Mouse (Mus musculus) urinary bladder, adult 18-20 months (tissue): ENCODE results near the gene Galnt6.
A peak's percentile ranks its signal among the peaks of the same experiment; 100 is the strongest.

Experiments used
- DNase-seq, 2 experiments: peaks; one replicate each; pipeline ENCODE4 v3.0.0; 2022; ENCODE audit warnings: low spot score in 2 of 2, mixed read lengths in 2 of 2

Galnt6 gene

GRCm38 (mm10) chr15:100685255-100685654, 43.9 kb downstream of the Galnt6 start:
- no peak for DNase-seq

GRCm38 (mm10) chr15:100684450-100684849, 44.7 kb downstream of the Galnt6 start:
- no peak for DNase-seq

GRCm38 (mm10) chr15:100683041-100683440, 46.1 kb downstream of the Galnt6 start:
- DNase-seq, result peak; percentile 54 to 58

- no peak for DNase-seq
Measured at GRCm38 (mm10) chr15:100681770-100682169, 47.4 kb downstream of the Galnt6 start.

GRCm38 (mm10) chr15:100680381-100680780, 48.8 kb downstream of the Galnt6 start:
- no peak for DNase-seq

- DNase-seq, result no peak
Measured at GRCm38 (mm10) chr15:100679005-100679404, 50.2 kb downstream of the Galnt6 start.

GRCm38 (mm10) chr15:100678581-100678980, 50.6 kb downstream of the Galnt6 start:
- DNase-seq, result no peak

GRCm38 (mm10) chr15:100677675-100678074, 51.5 kb downstream of the Galnt6 start:
- no peak for DNase-seq

GRCm38 (mm10) chr15:100676521-100676920, 52.7 kb downstream of the Galnt6 start:
- DNase-seq, result no peak

GRCm38 (mm10) chr15:100675486-100675885, 53.7 kb downstream of the Galnt6 start:
- no peak for DNase-seq

- no peak for DNase-seq
Measured at GRCm38 (mm10) chr15:100674566-100674965, 54.6 kb downstream of the Galnt6 start.

GRCm38 (mm10) chr15:100673585-100674391, 55.4 kb downstream of the Galnt6 start:
- no peak for DNase-seq

- DNase-seq, result no peak
Measured at GRCm38 (mm10) chr15:100670833-100671232, 58.3 kb downstream of the Galnt6 start.

GRCm38 (mm10) chr15:100670004-100670403, 59.2 kb downstream of the Galnt6 start:
- no peak for DNase-seq

GRCm38 (mm10) chr15:100669337-100669736, 59.8 kb downstream of the Galnt6 start, which contains the start of gene Bin2:
Gene Bin2, minus strand, starts transcription at chr15:100669553.
- DNase-seq, result no peak

- no peak for DNase-seq
Measured at GRCm38 (mm10) chr15:100667871-100668545, 61.2 kb downstream of the Galnt6 start.

GRCm38 (mm10) chr15:100667420-100667819, 61.8 kb downstream of the Galnt6 start:
- no peak for DNase-seq

- no peak for DNase-seq
Measured at GRCm38 (mm10) chr15:100666851-100667250, 62.3 kb downstream of the Galnt6 start.

- no peak for DNase-seq
Measured at GRCm38 (mm10) chr15:100666219-100666696, 62.9 kb downstream of the Galnt6 start.

- DNase-seq, result no peak
Measured at GRCm38 (mm10) chr15:100665411-100666218, 63.6 kb downstream of the Galnt6 start.

- DNase-seq, result no peak
Measured at GRCm38 (mm10) chr15:100664813-100665274, 64.3 kb downstream of the Galnt6 start.

GRCm38 (mm10) chr15:100660805-100661204, 68.4 kb downstream of the Galnt6 start:
- DNase-seq, result no peak
